ENCODE assay signal across 34 mouse cellular contexts in the genomic region with DNA sequence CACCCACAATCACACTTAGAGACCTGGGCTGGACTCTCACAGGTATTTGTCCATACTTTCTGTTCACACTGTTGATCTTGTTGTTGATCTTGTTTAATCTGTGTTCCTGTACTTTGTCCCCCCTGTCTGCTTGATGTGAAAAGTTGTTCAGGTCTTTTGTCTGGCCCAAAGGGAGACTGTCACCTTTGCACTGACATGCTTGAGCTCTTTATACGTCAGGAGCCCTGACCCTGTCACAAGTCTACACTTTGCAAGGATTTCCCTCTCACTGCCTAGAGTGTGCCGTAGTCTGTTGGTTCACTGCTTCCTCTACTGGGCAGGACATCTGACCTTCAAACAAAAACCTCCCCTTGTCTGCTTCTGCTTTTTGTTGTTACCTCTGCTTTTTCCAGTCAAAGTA. TPM values are rescaled to one million over a fixed set of nuclear protein-coding genes. Genes with fewer than 3 reads are reported as not detected.
DNase-seq lines count a peak whose midpoint lies in the region; ATAC-seq and TF ChIP-seq lines count a peak whose summit lies in the region.
"Had no signal": no experiment of that assay in that cellular context is flagged by ENCODE, and none has a peak within 500 bp of the region (broad histone marks: within the 10 kb centered on the region; RNA-seq: fewer than 3 reads in every experiment).

No protein-coding gene starts in this region.

- 28% methylated on average over 2 of the region's 2 CpGs for WGBS in heart, adult 2 months
- WGBS in liver, embryonic 16.5 days (ENCODE audit: insufficient replicate concordance) = 34% methylated on average over 2 of the region's 2 CpGs
- WGBS in liver, embryonic 11.5 days = 47% methylated on average over 2 of the region's 2 CpGs
- 50% methylated on average over 2 of the region's 2 CpGs for WGBS in stomach, postnatal 0 days

- no peak for DNase-seq in heart, adult 2 months
- DNase-seq in heart, adult 18-20 months = no peak
- DNase-seq in liver, embryonic 11.5 days (ENCODE audit: low spot score) = no peak
- DNase-seq in stomach, postnatal 0 days (ENCODE audit: low spot score) = peak; percentile 31
- no peak for DNase-seq in left cerebral cortex, postnatal 36 days (ENCODE audit: low spot score in 2 of 2)
- DNase-seq in left cerebral cortex, adult 9 months (ENCODE audit: low spot score in 2 of 2) = no peak
- DNase-seq: adrenal gland, adult 8-10 months; adrenal gland, postnatal 25 days; cerebellum, adult 11-12 months; cerebellum, adult 8-10 months; cerebellum, postnatal 10 days; cerebellum, postnatal 36 days; embryo, embryonic 11 days; gastrocnemius, postnatal 25 days had no signal

- TF ChIP-seq POLR2A in heart, adult 2 months (IDR thresholded peaks at IDR 0.05; ENCODE audit: insufficient read depth, low read depth, low read length) = no peak

- H3K27me3 ChIP-seq in heart, adult 2 months (ENCODE audit: control insufficient read depth, insufficient read depth, low read length) = no peaks in the 10 kb centered on the region
- H3K27me3 ChIP-seq in liver, embryonic 16.5 days (ENCODE audit: control insufficient read depth, insufficient read depth, low read depth, low read length) = no peaks in the 10 kb centered on the region
- no peaks in the 10 kb centered on the region for H3K27me3 ChIP-seq in liver, embryonic 11.5 days (replicated peaks; ENCODE audit: control insufficient read depth, insufficient read depth, low read length)
- no peaks in the 10 kb centered on the region for H3K27me3 ChIP-seq in stomach, postnatal 0 days (ENCODE audit: control insufficient read depth, insufficient read depth, low read length)
- H3K27me3 ChIP-seq: embryonic facial prominence, embryonic 13.5 days; forebrain, embryonic 12.5 days; forebrain, embryonic 15.5 days; hindbrain, embryonic 12.5 days had no signal

- no peak for TF ChIP-seq CTCF in heart, adult 2 months (IDR thresholded peaks at IDR 0.05)
- TF ChIP-seq CTCF in stomach, postnatal 0 days (IDR thresholded peaks at IDR 0.05; ENCODE audit: low read depth) = no peak

- H3K79me2 ChIP-seq in heart, adult 2 months (replicated peaks; ENCODE audit: control insufficient read depth, insufficient read depth, low read length) = no peaks in the 10 kb centered on the region

- intact Hi-C loops in heart, adult 2 months (cut with DNase I) = no loop called here
- intact Hi-C loops in left cerebral cortex, postnatal 36 days (cut with DNase I) = no loop called here

- H3K9ac ChIP-seq in heart, adult 2 months (ENCODE audit: low read depth, low read length) = no peak overlapping the region
- H3K9ac ChIP-seq in liver, embryonic 16.5 days (ENCODE audit: low read depth, low read length) = no peak overlapping the region
- H3K9ac ChIP-seq in liver, embryonic 11.5 days (ENCODE audit: low read depth, low read length) = no peak overlapping the region
- no peak overlapping the region for H3K9ac ChIP-seq in stomach, postnatal 0 days (ENCODE audit: low read length)
- H3K9ac ChIP-seq: embryonic facial prominence, embryonic 13.5 days; forebrain, embryonic 12.5 days; forebrain, embryonic 15.5 days; hindbrain, embryonic 12.5 days had no signal

- no peak for TF ChIP-seq EP300 in heart, adult 2 months (IDR thresholded peaks at IDR 0.05; ENCODE audit: insufficient read depth, low read depth, low read length)
- TF ChIP-seq EP300 in stomach, postnatal 0 days (optimal IDR thresholded peaks at IDR 0.05) = no peak

- H3K36me3 ChIP-seq in heart, adult 2 months (ENCODE audit: control insufficient read depth, insufficient read depth, low read length) = no peaks in the 10 kb centered on the region
- H3K36me3 ChIP-seq in liver, embryonic 16.5 days (ENCODE audit: control insufficient read depth, insufficient read depth) = no peaks in the 10 kb centered on the region
- no peaks in the 10 kb centered on the region for H3K36me3 ChIP-seq in liver, embryonic 11.5 days (ENCODE audit: control insufficient read depth, insufficient read depth, low read length)
- H3K36me3 ChIP-seq in stomach, postnatal 0 days (ENCODE audit: control insufficient read depth, insufficient read depth, low read length) = no peaks in the 10 kb centered on the region
- H3K36me3 ChIP-seq: embryonic facial prominence, embryonic 10.5 days; embryonic facial prominence, embryonic 13.5 days; forebrain, embryonic 12.5 days; forebrain, embryonic 15.5 days; hindbrain, embryonic 12.5 days had no signal

- ATAC-seq in liver, embryonic 16.5 days (ENCODE audit: low read depth) = 0 out of 2 replicates have a peak, but pooled peaks have one; percentile 27
- ATAC-seq in liver, embryonic 11.5 days (replicated peaks; ENCODE audit: low FRiP score) = no peak
- ATAC-seq in megakaryocyte progenitor cell, adult 5-6 weeks (replicated peaks; ENCODE audit: poor library complexity) = 0 out of 2 replicates have a peak, but pooled peaks have one; percentile 14
- ATAC-seq in stomach, postnatal 0 days (ENCODE audit: low FRiP score, low TSS enrichment) = peak; percentile 57
- ATAC-seq: activated CD4-positive, CD25-positive, alpha-beta regulatory T cell, adult 4 months; forebrain, embryonic 15.5 days had no signal

- H3K4me2 ChIP-seq in liver, embryonic 16.5 days (ENCODE audit: low read depth, low read length) = no peak overlapping the region
- H3K4me2 ChIP-seq in liver, embryonic 11.5 days = no peak overlapping the region
- no peak overlapping the region for H3K4me2 ChIP-seq in stomach, postnatal 0 days (replicated peaks; ENCODE audit: low read depth)
- H3K4me2 ChIP-seq: embryonic facial prominence, embryonic 13.5 days; forebrain, embryonic 12.5 days; forebrain, embryonic 15.5 days; heart, embryonic 11.5 days; hindbrain, embryonic 12.5 days had no signal

- no peak overlapping the region for H3K4me3 ChIP-seq in heart, adult 2 months
- no peak overlapping the region for H3K4me3 ChIP-seq in liver, embryonic 16.5 days (ENCODE audit: low read depth, low read length)
- H3K4me3 ChIP-seq in liver, embryonic 11.5 days (ENCODE audit: low read depth, low read length) = no peak overlapping the region
- no peak overlapping the region for H3K4me3 ChIP-seq in stomach, postnatal 0 days (ENCODE audit: low read depth, low read length)
- H3K4me3 ChIP-seq: embryonic facial prominence, embryonic 10.5 days; embryonic facial prominence, embryonic 13.5 days; erythroblast, embryonic 14.5 days; forebrain, embryonic 12.5 days; forebrain, embryonic 15.5 days; hindbrain, embryonic 12.5 days had no signal

- H3K27ac ChIP-seq in heart, adult 2 months = peak overlapping the region; percentile 1
- no peak overlapping the region for H3K27ac ChIP-seq in liver, embryonic 16.5 days (ENCODE audit: low read length)
- no peak overlapping the region for H3K27ac ChIP-seq in liver, embryonic 11.5 days (ENCODE audit: low read depth, low read length)
- no peak overlapping the region for H3K27ac ChIP-seq in stomach, postnatal 0 days (replicated peaks)
- H3K27ac ChIP-seq: embryonic facial prominence, embryonic 10.5 days; embryonic facial prominence, embryonic 13.5 days; forebrain, embryonic 12.5 days; forebrain, embryonic 15.5 days; hindbrain, embryonic 12.5 days had no signal

- no peaks in the 10 kb centered on the region for H3K9me3 ChIP-seq in liver, embryonic 16.5 days (replicated peaks; ENCODE audit: control insufficient read depth, low read length)
- H3K9me3 ChIP-seq in liver, embryonic 11.5 days (ENCODE audit: control insufficient read depth, low read length) = no peaks in the 10 kb centered on the region
- no peaks in the 10 kb centered on the region for H3K9me3 ChIP-seq in stomach, postnatal 0 days (ENCODE audit: control insufficient read depth, low read length)
- H3K9me3 ChIP-seq: embryonic facial prominence, embryonic 10.5 days; embryonic facial prominence, embryonic 13.5 days; forebrain, embryonic 12.5 days; forebrain, embryonic 15.5 days; hindbrain, embryonic 12.5 days had no signal

- H3K4me1 ChIP-seq in heart, adult 2 months (ENCODE audit: control insufficient read depth, insufficient read depth, low read length) = peaks cover 3% of the 10 kb centered on the region
- no peaks in the 10 kb centered on the region for H3K4me1 ChIP-seq in liver, embryonic 16.5 days (ENCODE audit: control insufficient read depth, low read depth, low read length)
- no peaks in the 10 kb centered on the region for H3K4me1 ChIP-seq in liver, embryonic 11.5 days (replicated peaks; ENCODE audit: control insufficient read depth, insufficient read depth, low read length)
- H3K4me1 ChIP-seq in stomach, postnatal 0 days (replicated peaks; ENCODE audit: control insufficient read depth, insufficient read depth) = no peaks in the 10 kb centered on the region
- H3K4me1 ChIP-seq: embryonic facial prominence, embryonic 13.5 days; forebrain, embryonic 12.5 days; forebrain, embryonic 15.5 days; hindbrain, embryonic 12.5 days had no signal

RNA-seq across cellular contexts. Expression of a gene that starts 9.8 kb away (rescaled TPM):
- not detected for total RNA-seq in heart, adult 2 months (2021)
- not detected in 2 replicates for polyA plus RNA-seq in heart, adult 2 months (2012; rRNA removed)
- not detected for total RNA-seq in heart, adult 18-20 months (2021)
- polyA plus RNA-seq in liver, embryonic 16.5 days (2015; fragmentation: Nextera tagmentation; extraction: Ambion mirVana) = not detected in 2 replicates
- not detected in 2 replicates for polyA plus RNA-seq in liver, embryonic 11.5 days (2014; fragmentation: Nextera tagmentation; extraction: Ambion mirVana)
- total RNA-seq in megakaryocyte progenitor cell, adult 5-6 weeks (2015) = not detected in 2 replicates
- total RNA-seq in megakaryocyte progenitor cell, adult 5-6 weeks (2017) = not detected in 2 replicates
- not detected in 2 replicates for polyA plus RNA-seq in stomach, postnatal 0 days (2015; fragmentation: Nextera tagmentation; extraction: Ambion mirVana)
- total RNA-seq in left cerebral cortex, postnatal 36 days (2021) = not detected
- total RNA-seq: adrenal gland, adult 8-10 months; adrenal gland, postnatal 25 days; ES-E14; gastrocnemius, adult 8-10 months; gastrocnemius, postnatal 25 days; heart, adult 8-10 months; heart, postnatal 25 days; hematopoietic stem cell, adult 5-6 weeks had no signal
- polyA plus RNA-seq: activated CD4-positive, CD25-positive, alpha-beta regulatory T cell, adult 4 months; cortical plate, adult 2 months; embryonic facial prominence, embryonic 10.5 days; embryonic facial prominence, embryonic 13.5 days; erythroblast, embryonic 14.5 days; forebrain, embryonic 12.5 days; forebrain, embryonic 15.5 days; gonadal fat pad, adult 2 months; heart, embryonic 11.5 days; heart, embryonic 14.5 days; heart, postnatal 0 days; hindbrain, embryonic 12.5 days had no signal

RNA-seq across cellular contexts. Expression of a gene that starts 11.2 kb away (rescaled TPM):
- total RNA-seq in heart, adult 2 months (2021) = 10 to 100 TPM in 1 of 2 experiments, 1 to 10 TPM in 1; 7.6 to 11.4 TPM
- 1.5 and 3.6 TPM in 2 replicates for polyA plus RNA-seq in heart, adult 2 months (2012; rRNA removed)
- total RNA-seq in heart, adult 18-20 months (2021) = 1 to 10 TPM; 2.7 to 4.9 TPM
- not detected in 2 replicates for polyA plus RNA-seq in liver, embryonic 16.5 days (2015; fragmentation: Nextera tagmentation; extraction: Ambion mirVana)
- polyA plus RNA-seq in liver, embryonic 11.5 days (2014; fragmentation: Nextera tagmentation; extraction: Ambion mirVana) = not detected in 2 replicates
- not detected in 2 replicates for total RNA-seq in megakaryocyte progenitor cell, adult 5-6 weeks (2015)
- total RNA-seq in megakaryocyte progenitor cell, adult 5-6 weeks (2017) = not detected in 2 replicates
- polyA plus RNA-seq in stomach, postnatal 0 days (2015; fragmentation: Nextera tagmentation; extraction: Ambion mirVana) = 1,000 and 1,066 TPM in 2 replicates
- total RNA-seq in left cerebral cortex, postnatal 36 days (2021) = not detected
- total RNA-seq: adrenal gland, adult 8-10 months; adrenal gland, postnatal 25 days; ES-E14; gastrocnemius, adult 8-10 months; gastrocnemius, postnatal 25 days; hematopoietic stem cell, adult 5-6 weeks had no signal
- polyA plus RNA-seq: activated CD4-positive, CD25-positive, alpha-beta regulatory T cell, adult 4 months; brain, embryonic 14.5 days; cortical plate, adult 2 months; embryonic facial prominence, embryonic 10.5 days; embryonic facial prominence, embryonic 13.5 days; erythroblast, embryonic 14.5 days; forebrain, embryonic 12.5 days; forebrain, embryonic 15.5 days; gonadal fat pad, adult 2 months; heart, embryonic 11.5 days; heart, embryonic 14.5 days; heart, postnatal 0 days; hindbrain, embryonic 12.5 days had no signal

RNA-seq across cellular contexts. Expression of a gene that starts 25.6 kb away (rescaled TPM):
- total RNA-seq in heart, adult 2 months (2021) = not detected
- not detected in 2 replicates for polyA plus RNA-seq in heart, adult 2 months (2012; rRNA removed)
- not detected for total RNA-seq in heart, adult 18-20 months (2021)
- not detected in 2 replicates for polyA plus RNA-seq in liver, embryonic 16.5 days (2015; fragmentation: Nextera tagmentation; extraction: Ambion mirVana)
- not detected in 2 replicates for polyA plus RNA-seq in liver, embryonic 11.5 days (2014; fragmentation: Nextera tagmentation; extraction: Ambion mirVana)
- not detected in 2 replicates for total RNA-seq in megakaryocyte progenitor cell, adult 5-6 weeks (2015)
- total RNA-seq in megakaryocyte progenitor cell, adult 5-6 weeks (2017) = not detected in 2 replicates
- polyA plus RNA-seq in stomach, postnatal 0 days (2015; fragmentation: Nextera tagmentation; extraction: Ambion mirVana) = 0.29 and 0.46 TPM in 2 replicates
- total RNA-seq in left cerebral cortex, postnatal 36 days (2021) = not detected
- total RNA-seq: adrenal gland, adult 8-10 months; adrenal gland, postnatal 25 days; ES-E14; gastrocnemius, adult 8-10 months; gastrocnemius, postnatal 25 days; heart, adult 8-10 months; heart, postnatal 25 days; hematopoietic stem cell, adult 5-6 weeks had no signal
- polyA plus RNA-seq: activated CD4-positive, CD25-positive, alpha-beta regulatory T cell, adult 4 months; brain, embryonic 14.5 days; cortical plate, adult 2 months; embryonic facial prominence, embryonic 10.5 days; embryonic facial prominence, embryonic 13.5 days; forebrain, embryonic 12.5 days; forebrain, embryonic 15.5 days; gonadal fat pad, adult 2 months; heart, embryonic 11.5 days; heart, embryonic 14.5 days; heart, postnatal 0 days; hindbrain, embryonic 12.5 days had no signal

RNA-seq across cellular contexts. Expression of a gene that starts 27.2 kb away (rescaled TPM):
- not detected for total RNA-seq in heart, adult 2 months (2021)
- not detected in 2 replicates for polyA plus RNA-seq in heart, adult 2 months (2012; rRNA removed)
- not detected for total RNA-seq in heart, adult 18-20 months (2021)
- polyA plus RNA-seq in liver, embryonic 16.5 days (2015; fragmentation: Nextera tagmentation; extraction: Ambion mirVana) = not detected in 2 replicates
- polyA plus RNA-seq in liver, embryonic 11.5 days (2014; fragmentation: Nextera tagmentation; extraction: Ambion mirVana) = not detected in 2 replicates
- total RNA-seq in megakaryocyte progenitor cell, adult 5-6 weeks (2015) = not detected in 2 replicates
- not detected in 2 replicates for total RNA-seq in megakaryocyte progenitor cell, adult 5-6 weeks (2017)
- not detected in 2 replicates for polyA plus RNA-seq in stomach, postnatal 0 days (2015; fragmentation: Nextera tagmentation; extraction: Ambion mirVana)
- total RNA-seq in left cerebral cortex, postnatal 36 days (2021) = not detected
- total RNA-seq: adrenal gland, adult 8-10 months; adrenal gland, postnatal 25 days; ES-E14; gastrocnemius, adult 8-10 months; gastrocnemius, postnatal 25 days; heart, adult 8-10 months; heart, postnatal 25 days; hematopoietic stem cell, adult 5-6 weeks had no signal
- polyA plus RNA-seq: activated CD4-positive, CD25-positive, alpha-beta regulatory T cell, adult 4 months; brain, embryonic 14.5 days; cortical plate, adult 2 months; embryonic facial prominence, embryonic 10.5 days; embryonic facial prominence, embryonic 13.5 days; erythroblast, embryonic 14.5 days; forebrain, embryonic 12.5 days; forebrain, embryonic 15.5 days; gonadal fat pad, adult 2 months; heart, embryonic 11.5 days; heart, embryonic 14.5 days; heart, postnatal 0 days; hindbrain, embryonic 12.5 days had no signal

RNA-seq across cellular contexts. Expression of a gene that starts 34.3 kb away (rescaled TPM):
- not detected for total RNA-seq in heart, adult 2 months (2021)
- polyA plus RNA-seq in heart, adult 2 months (2012; rRNA removed) = 0.61 and 1.3 TPM in 2 replicates
- total RNA-seq in heart, adult 18-20 months (2021) = not detected
- not detected in 2 replicates for polyA plus RNA-seq in liver, embryonic 16.5 days (2015; fragmentation: Nextera tagmentation; extraction: Ambion mirVana)
- not detected in 2 replicates for polyA plus RNA-seq in liver, embryonic 11.5 days (2014; fragmentation: Nextera tagmentation; extraction: Ambion mirVana)
- not detected in 2 replicates for total RNA-seq in megakaryocyte progenitor cell, adult 5-6 weeks (2015)
- not detected in 2 replicates for total RNA-seq in megakaryocyte progenitor cell, adult 5-6 weeks (2017)
- not detected in 2 replicates for polyA plus RNA-seq in stomach, postnatal 0 days (2015; fragmentation: Nextera tagmentation; extraction: Ambion mirVana)
- total RNA-seq in left cerebral cortex, postnatal 36 days (2021) = not detected
- total RNA-seq: adrenal gland, adult 8-10 months; adrenal gland, postnatal 25 days; ES-E14; gastrocnemius, adult 8-10 months; gastrocnemius, postnatal 25 days; heart, adult 8-10 months; heart, postnatal 25 days; hematopoietic stem cell, adult 5-6 weeks had no signal
- polyA plus RNA-seq: activated CD4-positive, CD25-positive, alpha-beta regulatory T cell, adult 4 months; brain, embryonic 14.5 days; cortical plate, adult 2 months; embryonic facial prominence, embryonic 10.5 days; embryonic facial prominence, embryonic 13.5 days; forebrain, embryonic 12.5 days; forebrain, embryonic 15.5 days; gonadal fat pad, adult 2 months; heart, embryonic 11.5 days; heart, embryonic 14.5 days; heart, postnatal 0 days; hindbrain, embryonic 12.5 days had no signal
